Mouse (Mus musculus): ENCODE data around the gene Rgl1.

- no peak for TF ChIP-seq POLR2A (IDR thresholded peaks at IDR 0.05; ENCODE audit: extremely low read depth, insufficient read depth, low read length)
- no peak for TF ChIP-seq CTCF (IDR thresholded peaks at IDR 0.05; ENCODE audit: low read depth, low read length)
These were observed 125.8 kb downstream of the Rgl1 start for GRCm38 (mm10) chr1:152640195-152640981.

All from liver, adult 2 months (tissue).